Mouse (Mus musculus) left cerebral cortex, adult 8-10 months (tissue): ENCODE results near the gene Fscn3. TPM values are rescaled to one million over a fixed set of nuclear protein-coding genes. Genes with fewer than 3 reads are reported as not detected.

Source experiments
- DNase-seq, 2 experiments: peaks; one replicate each; pipeline ENCODE4 v3.0.0; 2022; ENCODE audit warnings: low spot score in 2 of 2
- total RNA-seq, 4 experiments: library from RNA; stranded (reverse); gene quantifications; 2 replicates each; pipeline ENCODE4 v1.2.4; 2022

The Fscn3 gene
- total RNA-seq, 4 experiments from 2014 or later = not detected

GRCm38 (mm10) chr6:28486008-28486407 lies 58.4 kb downstream of the Fscn3 start:
- no peak for DNase-seq

GRCm38 (mm10) chr6:28486471-28486870 lies 58.9 kb downstream of the Fscn3 start:
- DNase-seq = no peak

- no peak for DNase-seq
These were observed 59.3 kb downstream of the Fscn3 start for GRCm38 (mm10) chr6:28486905-28487304.

Other genes with a start within 250 kb of the Fscn3 start
- gene Zfp800, start 29.8 kb upstream of the Fscn3 start, total RNA-seq = 10 to 100 TPM; 18.2 to 22.3 (median 20.9) TPM
- 100 to 1,000 TPM; 230 to 256 (median 247) TPM for gene Arf5, start 4.2 kb upstream of the Fscn3 start, total RNA-seq
- gene Gcc1, start 601 bp downstream of the Fscn3 start, total RNA-seq = 10 to 100 TPM; 15.7 to 22.2 (median 19.9) TPM
- not detected for gene Pax4, start 21.6 kb downstream of the Fscn3 start, total RNA-seq
- 10 to 100 TPM; 81.9 to 93.2 (median 88.8) TPM for gene Snd1, start 47.4 kb downstream of the Fscn3 start, total RNA-seq